Mouse (Mus musculus): Measurements from ENCODE around the gene Akirin1.

The Akirin1 gene

DNA sequence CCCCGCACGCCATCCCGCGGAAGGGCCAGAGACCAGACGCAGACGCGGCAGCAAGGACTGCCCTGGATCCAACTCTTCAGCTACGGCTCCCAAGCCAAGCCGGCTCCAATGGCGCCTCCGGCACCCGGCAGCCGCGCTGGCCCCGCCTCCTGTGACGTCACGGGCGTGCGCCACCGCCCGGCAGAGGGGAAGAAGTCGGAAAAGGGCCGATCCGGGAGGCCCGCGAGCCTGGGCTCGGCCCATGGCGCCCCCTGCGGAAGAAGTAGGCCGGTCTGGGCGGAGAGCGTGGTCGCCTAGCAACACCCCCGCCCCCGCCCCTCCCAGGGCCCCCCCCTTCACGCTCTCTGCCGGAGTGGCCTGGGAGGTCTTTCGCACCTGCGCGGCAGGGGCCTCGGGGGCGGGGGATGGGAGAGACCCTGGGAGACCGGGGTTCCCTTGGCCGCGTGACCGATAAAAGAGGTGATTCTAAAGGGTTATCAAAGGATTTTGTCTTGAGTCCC is at the start of gene Akirin1:
Gene Akirin1, minus strand, starts transcription at position 194 of the 500 bp plus-strand sequence.
- in situ Hi-C loops (cut with MboI; ENCODE audit: low sequenced_read_pairs) = no loop called here

DNA sequence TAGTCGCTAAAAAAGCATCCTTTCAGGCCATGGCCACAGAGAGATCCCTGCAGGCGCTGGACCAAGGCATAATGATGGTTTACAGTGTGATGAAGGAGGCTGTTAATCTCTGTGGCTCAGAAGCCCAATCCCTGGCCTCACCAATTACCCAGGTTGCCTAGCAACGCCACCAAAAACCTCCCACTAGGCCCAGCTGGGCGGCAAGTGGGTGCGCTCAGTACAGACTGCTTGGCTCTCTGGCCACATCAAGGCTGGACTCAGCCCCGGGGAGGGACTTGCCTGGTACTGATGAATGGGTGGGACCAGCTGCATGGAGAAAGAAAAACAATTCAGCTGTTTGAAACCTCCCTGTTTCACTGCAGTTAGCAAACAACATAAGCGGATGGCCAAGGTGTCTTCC is 47.7 kb upstream of the Akirin1 start:
- in situ Hi-C loops (cut with MboI; ENCODE audit: low sequenced_read_pairs) = no loop called here

DNA sequence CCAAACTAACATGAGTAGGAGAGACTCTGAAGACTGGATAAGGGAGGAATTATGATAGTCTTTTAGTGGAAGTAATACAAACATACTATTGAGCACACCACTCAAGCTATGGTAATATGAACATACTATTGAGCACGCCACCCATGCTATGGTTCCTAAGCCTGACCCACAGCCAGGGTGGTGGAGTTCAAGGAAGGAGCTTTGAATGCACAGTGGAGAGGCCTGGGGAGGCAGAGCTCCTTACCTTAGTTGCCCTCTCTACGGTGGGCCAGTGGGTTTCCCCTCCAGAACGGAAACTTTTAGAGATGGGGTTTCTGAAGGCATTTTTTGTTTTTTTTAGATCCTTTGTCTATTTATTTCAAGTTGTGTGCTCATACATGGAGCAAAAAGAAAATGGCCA is 47.3 kb upstream of the Akirin1 start:
- in situ Hi-C loops (cut with MboI; ENCODE audit: low sequenced_read_pairs) = no loop called here

DNA sequence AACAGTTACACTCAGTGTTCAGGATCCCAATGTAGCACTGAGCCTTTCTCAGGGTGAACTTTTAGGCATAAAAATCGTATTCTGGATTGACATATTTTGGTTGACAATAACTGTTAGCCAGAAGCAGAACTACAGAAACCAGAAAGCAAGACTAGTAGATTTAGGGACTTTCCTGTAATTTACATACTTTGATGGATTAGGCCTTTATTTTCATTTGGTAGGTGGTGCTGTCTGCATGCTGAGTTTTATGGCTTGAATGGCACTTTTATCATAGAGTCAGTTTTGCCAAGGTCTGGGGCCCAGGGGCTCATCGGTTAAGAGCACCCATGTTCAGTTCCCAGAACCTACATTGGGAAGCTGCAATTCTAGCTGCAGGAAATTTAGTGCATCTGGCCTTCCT is 44.9 kb upstream of the Akirin1 start:
- in situ Hi-C loops (cut with MboI; ENCODE audit: low sequenced_read_pairs) = no loop called here

DNA sequence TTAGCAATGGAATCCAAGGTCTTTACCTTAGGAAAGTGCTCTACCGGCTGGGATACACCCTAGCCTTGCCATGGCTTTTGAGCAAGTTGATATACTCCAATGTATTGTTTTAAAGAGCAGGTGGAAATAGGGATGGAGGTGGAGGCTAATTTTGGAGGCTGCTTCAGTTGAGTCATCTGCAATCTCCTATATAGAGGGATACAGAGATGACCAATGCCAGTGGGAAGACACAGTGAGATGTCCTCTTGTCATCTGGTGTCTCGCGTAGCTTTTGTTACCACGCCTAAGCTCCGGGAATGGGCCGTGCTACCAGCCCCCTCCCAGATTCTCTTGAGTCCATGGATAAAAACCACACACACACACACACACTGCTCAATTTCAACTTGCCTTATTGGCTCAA is 43.0 kb upstream of the Akirin1 start:
- in situ Hi-C loops (cut with MboI; ENCODE audit: low sequenced_read_pairs) = no loop called here

DNA sequence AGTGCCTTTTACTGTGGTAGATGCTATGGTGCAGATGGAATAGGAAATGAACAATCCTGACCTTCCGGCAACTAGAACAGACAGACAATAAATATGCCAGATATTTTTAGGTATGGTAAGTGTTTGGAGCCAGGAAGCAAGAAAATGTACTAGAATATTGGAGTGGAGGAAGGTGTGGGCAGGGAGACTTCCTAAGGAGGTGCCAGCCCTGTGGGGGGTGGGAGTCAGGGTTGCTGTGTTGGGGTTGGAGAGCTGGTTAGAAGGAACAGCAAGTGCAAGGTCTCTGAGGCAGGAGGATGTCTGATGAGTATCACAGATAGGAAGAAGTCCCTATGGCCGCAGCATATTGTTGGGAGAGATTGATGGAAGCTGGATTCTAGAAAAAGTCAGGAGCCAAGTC is 42.5 kb upstream of the Akirin1 start:
- in situ Hi-C loops (cut with MboI; ENCODE audit: low sequenced_read_pairs) = no loop called here

DNA sequence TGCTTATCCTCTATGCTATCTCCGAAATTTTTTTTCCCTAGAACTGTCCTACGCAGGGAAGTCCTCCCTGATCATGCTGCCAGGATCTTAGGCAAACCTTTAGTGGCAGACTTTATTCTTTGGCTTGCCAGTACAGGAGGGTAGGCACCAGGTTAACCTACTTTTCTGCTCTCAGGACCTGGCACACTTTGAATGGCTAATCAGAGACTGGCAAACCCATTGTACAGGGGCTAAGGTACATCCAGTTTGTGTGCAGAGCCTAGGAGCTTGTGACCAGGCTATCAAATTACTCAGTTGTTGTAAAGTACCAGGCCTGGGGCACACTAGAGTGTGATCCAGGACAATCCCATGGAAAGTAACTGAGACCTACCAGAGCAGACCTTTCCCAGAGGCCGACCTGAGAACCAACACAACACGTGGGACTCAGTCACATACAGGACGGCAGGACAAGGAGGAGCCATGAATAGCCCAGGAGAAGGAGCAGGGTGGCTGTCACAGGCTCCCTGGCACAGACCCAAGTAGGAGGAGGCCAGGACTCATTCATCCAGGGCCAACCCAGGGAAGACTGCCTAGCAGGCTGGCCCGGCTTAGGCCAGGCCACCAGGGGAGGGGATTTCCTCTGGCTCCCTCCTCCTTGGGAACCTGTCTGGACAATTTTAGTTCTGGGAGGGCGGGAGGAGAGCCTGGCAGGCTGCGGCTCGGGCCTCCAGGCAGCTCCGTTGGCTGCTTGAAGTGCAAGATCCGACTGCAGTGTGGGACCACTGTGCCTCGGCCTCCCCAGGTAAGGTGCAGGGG is 37.2 kb upstream of the Akirin1 start, which contains the start of gene Rhbdl2:
Gene Rhbdl2, plus strand, starts transcription at position 684 of the 795 bp plus-strand sequence.
- in situ Hi-C loops (cut with MboI; ENCODE audit: low sequenced_read_pairs) = no loop called here

DNA sequence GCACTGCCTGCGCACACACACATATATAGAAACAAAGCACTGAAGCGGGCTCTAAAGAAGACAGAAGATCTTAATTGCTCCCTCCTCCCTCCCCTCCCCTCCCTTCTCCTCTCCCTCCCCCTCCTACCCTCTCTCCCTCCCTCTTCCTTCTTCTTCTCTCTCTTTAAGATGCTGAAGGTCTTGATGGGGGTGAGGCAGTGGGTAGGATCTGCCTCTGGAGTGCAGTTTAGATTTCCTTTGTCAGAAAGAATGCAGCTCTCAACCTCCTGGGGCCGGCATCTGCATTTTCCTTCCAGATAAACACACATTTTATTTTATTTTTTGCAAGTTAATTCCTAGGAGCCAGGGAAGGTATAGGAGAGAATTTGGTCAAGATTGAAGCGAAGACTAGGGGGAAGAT is 18.1 kb upstream of the Akirin1 start:
- in situ Hi-C loops (cut with MboI; ENCODE audit: low sequenced_read_pairs) = no loop called here

DNA sequence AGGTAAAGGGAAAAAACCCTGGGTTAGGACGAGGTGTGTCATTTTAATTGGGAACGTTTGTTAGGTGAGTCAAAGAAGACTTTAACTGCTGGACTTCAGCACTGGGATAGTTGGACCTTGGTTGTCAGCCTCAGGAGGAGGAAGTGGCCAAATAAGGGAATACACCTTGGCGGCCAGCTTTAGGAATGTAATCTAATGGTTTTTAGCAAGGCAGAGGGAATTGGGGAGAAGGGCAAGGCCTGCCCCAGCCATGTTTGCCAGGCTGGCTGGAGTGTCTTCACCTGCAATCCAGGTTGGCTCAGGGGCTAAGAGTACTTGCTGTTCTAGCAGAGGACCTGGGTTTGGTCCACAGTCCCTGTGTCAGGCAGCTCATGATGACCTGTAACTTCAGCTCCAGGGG is 17.7 kb upstream of the Akirin1 start:
- in situ Hi-C loops (cut with MboI; ENCODE audit: low sequenced_read_pairs) = no loop called here

DNA sequence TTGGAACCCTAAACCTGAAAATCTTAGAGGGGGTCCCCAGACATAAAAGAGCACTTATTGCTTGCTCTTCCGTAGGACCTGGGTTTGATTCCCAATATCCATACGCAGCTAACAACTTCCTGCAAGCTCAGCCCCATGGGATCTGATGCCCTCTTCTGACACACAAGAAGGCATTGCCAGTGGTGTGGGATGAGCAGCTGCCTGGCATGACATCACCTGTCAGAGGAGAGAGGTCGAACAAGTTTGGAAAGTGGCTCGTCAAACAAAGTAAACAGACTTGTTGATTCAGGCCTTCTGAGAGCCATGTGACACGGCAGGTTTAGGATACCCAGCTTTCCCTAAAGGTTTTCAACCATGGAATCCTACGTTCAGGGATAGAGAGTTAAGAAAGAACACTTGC is 14.9 kb upstream of the Akirin1 start:
- in situ Hi-C loops (cut with MboI; ENCODE audit: low sequenced_read_pairs) = no loop called here

DNA sequence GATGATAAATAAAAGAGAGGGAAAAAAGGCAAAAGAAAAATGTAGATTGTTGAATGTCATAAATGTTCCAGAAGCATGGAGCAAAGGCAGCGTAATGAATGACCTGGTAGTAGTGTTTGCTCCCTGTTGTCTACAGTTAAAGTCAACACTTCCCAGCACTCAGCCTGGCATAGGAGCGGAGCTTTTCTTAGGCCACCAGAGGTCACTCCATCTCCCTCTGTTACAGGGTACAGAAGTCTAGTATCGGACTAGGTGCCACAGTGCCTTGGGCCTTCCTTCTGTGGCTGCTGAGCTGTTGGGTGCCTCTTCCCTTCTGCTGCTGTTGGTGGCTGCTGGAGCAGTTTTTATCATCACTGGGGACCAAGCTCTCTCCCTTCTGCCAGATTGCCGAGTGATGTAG is 8.2 kb upstream of the Akirin1 start:
- in situ Hi-C loops (cut with MboI; ENCODE audit: low sequenced_read_pairs) = no loop called here

DNA sequence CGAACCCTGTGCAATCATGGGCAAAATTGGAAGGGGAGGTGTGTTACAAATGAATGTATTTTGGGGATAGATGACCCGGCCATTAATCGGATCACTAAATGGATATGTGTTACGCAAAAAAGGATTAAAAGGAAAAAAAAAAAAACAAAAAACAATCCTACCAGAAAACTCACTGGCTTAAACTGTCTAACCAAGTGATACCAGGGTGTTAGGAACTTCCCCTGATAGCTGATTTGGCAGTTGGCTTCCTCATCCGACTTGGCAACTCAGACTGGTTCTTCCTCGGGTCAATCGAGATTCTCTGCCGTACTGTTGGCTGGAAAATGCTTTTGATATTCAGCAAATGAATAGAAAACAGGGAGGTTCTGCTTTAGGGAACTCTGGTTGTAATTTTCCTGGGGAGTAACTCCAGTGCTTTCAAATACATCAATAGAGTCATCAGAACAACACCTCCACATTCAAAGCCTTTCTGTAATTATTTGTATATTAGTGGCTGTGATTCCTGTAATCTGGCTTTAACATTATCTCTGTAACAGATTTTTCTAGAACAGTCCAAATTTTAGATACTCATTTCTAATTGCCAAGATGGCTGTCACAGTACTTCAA is 665 bp upstream of the Akirin1 start:
- in situ Hi-C loops (cut with MboI; ENCODE audit: low sequenced_read_pairs) = no loop called here

DNA sequence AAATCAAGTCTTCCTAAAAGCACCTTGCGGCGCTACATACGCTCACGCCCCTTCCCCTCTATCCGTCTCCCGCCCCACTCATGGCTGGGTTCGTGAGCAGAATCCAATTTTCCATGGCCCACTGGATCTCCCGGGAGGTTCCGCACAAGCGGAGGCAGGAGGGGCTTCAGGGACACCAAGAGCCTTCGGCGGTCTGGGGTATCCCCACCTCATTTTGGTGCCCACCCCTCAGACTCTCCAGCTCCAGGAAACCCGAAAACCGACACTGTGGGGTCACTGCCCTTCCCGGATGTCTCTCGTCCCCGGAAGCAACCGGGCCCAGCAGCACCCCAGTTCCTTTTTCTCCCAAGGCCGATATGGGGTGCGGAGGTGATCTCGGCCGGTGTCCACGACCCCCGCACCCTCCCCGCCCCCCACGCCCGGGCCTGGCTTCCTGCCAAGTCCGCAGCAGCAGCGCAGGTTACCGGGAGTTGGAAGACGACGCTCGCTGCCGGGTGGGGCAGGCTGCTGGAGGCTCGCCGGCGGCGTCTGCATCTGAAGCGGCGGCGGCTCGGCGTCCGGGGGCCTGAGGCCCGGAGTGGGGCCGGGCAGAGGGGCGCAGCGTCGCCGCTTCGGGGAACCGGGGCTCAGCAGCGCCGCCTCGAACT is 538 bp downstream of the Akirin1 start:
- in situ Hi-C loops (cut with MboI; ENCODE audit: low sequenced_read_pairs) = no loop called here

DNA sequence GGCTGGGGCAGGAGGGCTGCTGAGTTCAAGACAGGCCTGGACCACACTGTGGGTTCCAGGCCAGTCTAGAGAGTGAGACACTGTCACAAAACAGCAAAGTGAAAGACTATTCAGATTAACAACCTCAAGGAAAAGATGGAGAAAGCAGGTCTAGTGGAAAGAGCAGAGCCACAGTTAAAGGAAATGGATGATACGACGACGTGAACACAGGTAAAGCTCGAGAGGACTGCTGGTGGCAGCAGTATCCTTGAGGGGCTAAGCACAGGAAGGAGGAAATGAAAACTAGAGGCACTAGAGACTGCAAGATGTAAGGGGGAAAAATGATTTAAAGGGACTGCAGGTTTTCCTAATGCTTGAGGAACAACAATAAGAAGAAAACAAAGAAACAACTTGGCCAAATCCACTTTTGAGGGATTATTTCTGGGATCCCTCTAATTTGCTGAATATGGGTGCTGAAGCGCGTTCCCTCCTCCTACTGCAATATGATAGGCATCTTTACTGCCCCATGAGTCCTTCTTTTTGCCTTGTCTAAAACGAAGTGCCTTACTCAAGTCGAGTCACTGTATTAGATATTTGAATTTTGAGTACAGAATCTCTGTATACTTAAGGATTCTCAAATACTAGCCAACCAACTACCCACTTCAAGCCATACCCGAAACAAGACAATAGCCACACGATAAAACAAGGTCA is 1.3 kb downstream of the Akirin1 start:
- in situ Hi-C loops (cut with MboI; ENCODE audit: low sequenced_read_pairs) = no loop called here

DNA sequence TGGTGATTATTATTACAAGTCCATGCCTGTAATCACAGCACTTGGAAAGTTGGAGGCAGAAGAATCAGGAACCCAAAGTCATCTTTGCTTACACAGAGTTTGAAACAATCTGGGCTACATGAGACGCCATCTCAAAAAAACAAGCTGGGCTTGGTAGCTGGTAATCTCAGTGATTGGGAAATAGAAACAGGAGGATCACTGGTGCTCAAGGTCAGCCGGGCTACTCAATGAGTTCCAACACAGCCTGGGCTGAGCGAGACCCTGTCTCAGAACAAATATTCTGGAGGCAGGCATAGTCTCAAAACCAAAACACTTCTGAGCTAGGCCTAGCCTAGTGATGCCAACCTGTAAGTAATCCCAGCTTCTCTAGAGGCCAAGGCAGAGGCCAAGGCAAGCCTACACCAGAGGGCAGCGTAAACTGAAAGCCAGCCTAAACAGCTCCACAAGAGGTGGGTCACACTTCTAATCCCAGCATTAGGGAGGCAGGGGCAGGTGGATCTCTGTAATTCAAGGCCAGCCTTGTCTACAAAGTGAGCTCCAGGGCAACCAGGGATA is 4.8 kb downstream of the Akirin1 start:
- in situ Hi-C loops (cut with MboI; ENCODE audit: low sequenced_read_pairs) = no loop called here

DNA sequence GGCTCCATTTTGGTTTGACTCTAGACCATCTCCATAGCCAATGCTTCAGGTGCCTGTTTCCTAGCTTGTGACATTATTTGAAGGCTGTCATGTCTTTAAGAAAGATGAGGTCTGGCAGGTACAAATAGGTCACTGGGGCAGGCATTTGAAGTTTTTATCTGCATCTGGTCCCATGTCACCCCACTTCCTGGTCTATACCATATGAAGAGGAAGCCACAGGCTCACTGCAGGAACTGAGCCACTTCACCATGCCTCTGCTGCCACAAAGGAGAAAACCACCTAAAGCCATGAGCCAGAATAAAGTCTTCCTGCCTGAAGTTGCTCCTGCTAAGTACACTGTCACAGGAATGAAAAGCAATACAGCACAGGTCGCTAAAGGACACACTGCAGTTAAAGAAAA is 7.3 kb downstream of the Akirin1 start:
- in situ Hi-C loops (cut with MboI; ENCODE audit: low sequenced_read_pairs) = no loop called here

DNA sequence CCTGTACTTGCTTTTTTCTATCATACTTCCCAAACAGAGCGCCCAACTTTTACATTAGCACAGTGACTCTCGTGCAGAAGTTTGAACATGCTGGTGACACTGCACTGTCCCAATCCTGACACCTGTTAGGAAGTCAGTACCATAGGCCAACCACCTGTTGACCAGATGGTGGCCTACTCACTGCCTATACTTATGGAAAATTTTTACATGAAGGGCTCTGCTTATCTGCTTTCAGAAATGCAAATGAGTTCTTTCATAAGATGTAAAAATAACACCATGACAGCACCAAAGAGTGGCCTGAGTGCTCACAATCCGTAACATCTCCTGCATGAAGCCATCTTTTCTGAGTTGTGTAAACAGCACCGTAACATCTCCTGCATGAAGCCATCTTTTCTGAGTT is 11.4 kb downstream of the Akirin1 start:
- in situ Hi-C loops (cut with MboI; ENCODE audit: low sequenced_read_pairs) = no loop called here

DNA sequence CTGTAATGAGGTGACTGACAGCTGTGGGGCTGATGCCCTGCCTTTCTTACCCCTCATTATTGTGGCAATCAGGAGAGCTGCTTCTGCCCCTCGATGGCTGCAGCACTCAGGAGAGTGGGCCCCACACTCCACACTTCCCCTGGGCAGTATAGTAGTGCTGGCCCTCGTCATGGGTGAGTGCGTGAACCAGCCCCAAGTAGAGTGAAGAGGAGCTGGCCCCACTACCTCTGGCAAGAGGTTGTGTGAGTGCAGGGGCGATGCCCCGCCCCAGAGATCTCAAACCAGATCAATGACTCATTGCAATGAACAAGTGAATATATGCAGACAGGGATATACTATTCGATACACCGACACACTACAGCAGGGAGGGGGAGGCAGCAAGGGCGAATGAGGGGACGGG is 16.6 kb downstream of the Akirin1 start:
- in situ Hi-C loops (cut with MboI; ENCODE audit: low sequenced_read_pairs) = no loop called here

DNA sequence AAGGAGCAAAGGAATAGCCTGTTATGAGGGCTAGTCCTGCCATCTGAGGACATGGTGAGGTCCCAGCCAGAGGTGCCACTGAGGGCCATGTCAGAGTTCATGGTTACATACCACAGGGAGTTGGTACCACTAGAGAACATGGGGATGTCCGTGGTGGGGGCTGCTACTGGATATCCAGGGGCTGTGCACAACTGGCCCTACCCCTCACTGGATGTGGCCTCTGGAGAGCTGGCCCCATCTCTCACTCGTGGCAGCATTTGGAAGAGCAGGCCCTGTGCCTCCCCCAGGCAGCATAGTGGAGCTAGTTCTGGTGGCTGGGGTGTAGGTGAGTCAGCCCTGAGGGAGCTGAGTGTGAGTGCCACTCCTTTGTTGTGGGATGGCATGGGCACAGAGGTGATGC is 17.2 kb downstream of the Akirin1 start:
- in situ Hi-C loops (cut with MboI; ENCODE audit: low sequenced_read_pairs) = no loop called here

DNA sequence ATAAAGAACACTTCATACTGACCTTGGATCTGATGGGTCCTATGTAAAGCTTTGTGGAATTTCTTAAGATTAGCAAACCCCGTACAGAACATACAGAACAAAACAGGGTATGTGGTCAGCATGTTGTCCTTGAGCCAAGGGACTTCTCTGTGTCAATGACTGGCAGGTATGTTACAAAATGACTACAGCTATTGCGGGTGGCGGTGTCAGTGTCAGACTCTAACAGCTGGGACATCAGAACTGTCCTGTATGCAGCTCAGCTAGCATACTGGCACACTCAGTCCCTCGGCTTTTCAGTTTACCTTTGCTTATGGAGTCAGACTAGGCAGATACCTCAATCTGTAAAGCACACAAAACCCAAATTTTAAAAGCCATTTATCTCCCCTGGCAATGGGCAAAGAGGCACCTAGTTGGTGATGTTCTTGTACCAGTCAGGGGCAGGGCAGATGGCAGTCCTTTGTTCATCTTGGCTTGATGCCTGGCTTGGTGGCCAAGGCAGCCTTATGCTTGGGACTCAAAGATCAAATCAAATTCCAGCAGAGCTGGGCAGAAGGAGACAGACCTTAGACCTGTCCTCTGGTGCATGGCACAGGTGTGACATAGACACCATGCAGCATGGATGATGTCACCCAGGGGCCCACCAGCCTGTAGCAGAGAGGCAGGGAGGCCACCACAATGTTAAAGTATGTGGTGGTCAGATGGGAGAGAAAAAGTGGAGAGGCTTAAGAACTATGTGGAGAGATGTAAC is 17.8 kb downstream of the Akirin1 start:
- in situ Hi-C loops (cut with MboI; ENCODE audit: low sequenced_read_pairs) = no loop called here

Data from CH12F3 (cell line).